19 mouse cellular contexts compared by ENCODE assay signal in the genomic region with DNA sequence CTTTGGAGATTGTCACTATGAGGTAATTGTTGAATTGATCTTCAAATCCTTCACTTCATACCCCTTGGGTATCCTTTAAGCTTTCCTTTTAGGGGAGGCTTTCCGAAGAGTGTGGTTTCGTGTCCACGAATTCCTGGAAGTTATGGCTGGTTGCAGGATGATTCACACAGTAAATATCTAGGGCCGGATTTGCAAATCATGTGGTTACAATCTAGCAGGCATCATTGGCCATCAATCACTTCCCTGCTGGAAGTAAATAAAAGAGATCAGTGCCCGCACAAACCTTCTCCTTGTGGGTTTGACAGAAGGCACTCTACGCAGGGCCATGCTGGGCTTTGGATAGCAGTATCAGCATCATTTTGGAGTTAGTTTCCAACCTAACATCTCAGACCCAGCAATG.
DNase-seq lines count a peak whose midpoint lies in the region; TF ChIP-seq lines count a peak whose summit lies in the region.
"Had no signal": no experiment of that assay in that cellular context is flagged by ENCODE, and none has a peak within 500 bp of the region (broad histone marks: within the 10 kb centered on the region; RNA-seq: fewer than 3 reads in every experiment).

No protein-coding gene starts in this region.

- no peak for DNase-seq in layer of hippocampus, adult 2 months (ENCODE audit: low spot score in 2 of 2)
- no peak for DNase-seq in layer of hippocampus, postnatal 25 days (ENCODE audit: extremely low spot score in 1 of 2, low spot score in 1 of 2)
- peak; percentile 85 for DNase-seq in NIH3T3 (ENCODE audit: low read depth)
- peak; percentile 43 to 44 for DNase-seq in adrenal gland, postnatal 36 days
- DNase-seq in right cerebral cortex, postnatal 10 days (ENCODE audit: low spot score in 2 of 2) = no peak
- no peak for DNase-seq in right cerebral cortex, postnatal 36 days (ENCODE audit: low spot score in 2 of 2)
- DNase-seq in ovary, postnatal 14 days (ENCODE audit: low spot score) = no peak
- DNase-seq: cerebellum, adult 18-20 months; cerebellum, postnatal 14 days; heart, postnatal 4 days; spleen, adult 18-20 months; thymus, postnatal 25 days had no signal

- no peak overlapping the region for H3K4me3 ChIP-seq in layer of hippocampus, adult 2 months
- H3K4me3 ChIP-seq: embryonic facial prominence, embryonic 15.5 days; forebrain, embryonic 15.5 days; heart, embryonic 10.5 days; intestine, embryonic 15.5 days; neural tube, embryonic 15.5 days had no signal

- TF ChIP-seq CTCF in layer of hippocampus, adult 2 months (conservative IDR thresholded peaks at IDR 0.05) = no peak

- peak overlapping the region; percentile 25; the same call in 1 of the 2 replicates for H3K27ac ChIP-seq in layer of hippocampus, adult 2 months
- H3K27ac ChIP-seq: embryonic facial prominence, embryonic 15.5 days; forebrain, embryonic 15.5 days; heart, embryonic 10.5 days; hindbrain, embryonic 14.5 days; intestine, embryonic 15.5 days; macrophage; neural tube, embryonic 15.5 days had no signal

Comparison
In these comparisons a context has a peak if more than half of its experiments do, and no peak if none do; other contexts are left out.
1. DNase-seq: peak in NIH3T3 (single experiment) and adrenal gland, postnatal 36 days (2 of 2); none in layer of hippocampus, adult 2 months (0 of 2), layer of hippocampus, postnatal 25 days (0 of 2), right cerebral cortex, postnatal 10 days (0 of 2), right cerebral cortex, postnatal 36 days (0 of 2) and ovary, postnatal 14 days (single experiment).